Mouse (Mus musculus) kidney, adult 9 months (tissue): ENCODE data around the gene Rassf2.

Experiments
- DNase-seq: peaks from one replicate; pipeline ENCODE4 v3.0.0; 2022

Gene Rassf2

GRCm38 (mm10) chr2:132029646-132030417 lies at the start of gene Rassf2:
TSS of gene Rassf2 (minus strand) at chr2:132030258.
- DNase-seq: peak; percentile 55

- no peak for DNase-seq
Observed at GRCm38 (mm10) chr2:132079139-132079538, 49.1 kb upstream of the Rassf2 start.

GRCm38 (mm10) chr2:132073052-132073451 lies 43.0 kb upstream of the Rassf2 start:
- no peak for DNase-seq

- DNase-seq: no peak
Observed at GRCm38 (mm10) chr2:132069985-132070735, 40.1 kb upstream of the Rassf2 start.

GRCm38 (mm10) chr2:132064185-132064831 lies 34.2 kb upstream of the Rassf2 start:
- no peak for DNase-seq

GRCm38 (mm10) chr2:132063776-132064175 lies 33.7 kb upstream of the Rassf2 start:
- DNase-seq: no peak

- no peak for DNase-seq
Observed at GRCm38 (mm10) chr2:132061884-132062283, 31.8 kb upstream of the Rassf2 start.

GRCm38 (mm10) chr2:132059919-132060318 lies 29.9 kb upstream of the Rassf2 start:
- peak; percentile 19 for DNase-seq

- no peak for DNase-seq
Observed at GRCm38 (mm10) chr2:132055349-132055753, 25.3 kb upstream of the Rassf2 start.

- DNase-seq: no peak
Observed at GRCm38 (mm10) chr2:132053824-132054223, 23.8 kb upstream of the Rassf2 start.

- no peak for DNase-seq
Observed at GRCm38 (mm10) chr2:132051798-132052197, 21.7 kb upstream of the Rassf2 start.

- no peak for DNase-seq
Observed at GRCm38 (mm10) chr2:132049921-132050320, 19.9 kb upstream of the Rassf2 start.

GRCm38 (mm10) chr2:132049491-132049890 lies 19.4 kb upstream of the Rassf2 start:
- DNase-seq: peak; percentile 83

GRCm38 (mm10) chr2:132048143-132048772 lies 18.2 kb upstream of the Rassf2 start:
- no peak for DNase-seq

- DNase-seq: no peak
Observed at GRCm38 (mm10) chr2:132047364-132047763, 17.3 kb upstream of the Rassf2 start.

GRCm38 (mm10) chr2:132046659-132047058 lies 16.6 kb upstream of the Rassf2 start:
- DNase-seq: no peak

- no peak for DNase-seq
Observed at GRCm38 (mm10) chr2:132044320-132045274, 14.5 kb upstream of the Rassf2 start.

GRCm38 (mm10) chr2:132043101-132043621 lies 13.1 kb upstream of the Rassf2 start:
- peak; percentile 82 for DNase-seq

GRCm38 (mm10) chr2:132039894-132040293 lies 9.8 kb upstream of the Rassf2 start:
- no peak for DNase-seq

- DNase-seq: no peak
Observed at GRCm38 (mm10) chr2:132036326-132036725, 6.3 kb upstream of the Rassf2 start.

GRCm38 (mm10) chr2:132035470-132035835 lies 5.4 kb upstream of the Rassf2 start:
- DNase-seq: no peak
